Mouse (Mus musculus) gastrocnemius, postnatal 4 days (tissue): ENCODE results near the gene Itsn2. TPM values are rescaled to one million over a fixed set of nuclear protein-coding genes. Genes with fewer than 3 reads are reported as not detected.

Experiments
- DNase-seq, 2 experiments: peaks; one replicate each; pipeline ENCODE4 v3.0.0; 2021 to 2022; ENCODE audit warnings: low spot score in 2 of 2, mixed read lengths in 2 of 2
- total RNA-seq, 2 experiments: library from RNA; stranded (reverse); gene quantifications; 2 replicates each; pipeline ENCODE4 v1.2.3; 2021

The Itsn2 gene
- total RNA-seq, 2 experiments from 2014 or later: 34.2 to 36.5 TPM

GRCm38 (mm10) chr12:4595055-4595454 lies 2.6 kb downstream of the Itsn2 start:
- DNase-seq: no peak

GRCm38 (mm10) chr12:4598666-4599428 lies 6.4 kb downstream of the Itsn2 start:
- no peak for DNase-seq

DNA sequence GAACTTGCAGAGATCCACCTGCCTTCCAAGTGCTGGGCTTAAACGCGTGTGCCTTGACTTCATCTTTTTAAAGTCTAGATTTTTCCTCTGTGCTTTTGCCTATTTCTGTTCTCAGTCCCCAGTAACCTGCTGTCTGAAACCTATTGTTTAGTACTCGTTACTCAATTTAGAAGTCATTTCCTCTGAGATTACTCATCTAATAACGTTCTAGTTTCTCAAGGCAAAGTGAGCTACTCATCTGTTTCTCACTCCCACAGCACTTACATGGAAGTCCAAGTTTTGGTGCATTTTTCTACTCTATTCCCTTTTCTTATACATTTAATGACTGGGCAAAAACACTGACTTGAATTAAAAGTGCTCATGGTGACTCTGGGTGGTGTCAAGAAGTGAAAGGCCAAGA lies 7.3 kb downstream of the Itsn2 start:
- DNase-seq: no peak

DNA sequence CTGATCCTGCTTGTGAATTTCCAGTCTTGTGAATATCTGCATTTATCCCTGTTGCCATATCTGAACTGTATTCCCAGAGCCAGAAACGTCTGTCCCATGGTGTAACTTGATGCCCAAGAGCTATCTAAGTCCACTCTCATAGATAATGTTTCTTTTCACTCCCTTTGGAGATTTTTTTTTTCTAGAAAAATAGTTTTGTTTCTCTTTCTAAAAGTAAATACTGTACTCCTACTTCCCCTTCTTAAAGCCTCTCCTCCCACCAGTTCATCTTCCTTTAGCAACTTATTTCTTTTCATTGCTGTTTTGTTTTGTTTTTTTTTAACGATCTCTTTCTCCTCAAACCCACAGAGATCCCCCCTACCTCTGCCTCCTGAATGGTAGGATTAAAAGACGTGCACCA lies 14.2 kb downstream of the Itsn2 start:
- DNase-seq: no peak

DNA sequence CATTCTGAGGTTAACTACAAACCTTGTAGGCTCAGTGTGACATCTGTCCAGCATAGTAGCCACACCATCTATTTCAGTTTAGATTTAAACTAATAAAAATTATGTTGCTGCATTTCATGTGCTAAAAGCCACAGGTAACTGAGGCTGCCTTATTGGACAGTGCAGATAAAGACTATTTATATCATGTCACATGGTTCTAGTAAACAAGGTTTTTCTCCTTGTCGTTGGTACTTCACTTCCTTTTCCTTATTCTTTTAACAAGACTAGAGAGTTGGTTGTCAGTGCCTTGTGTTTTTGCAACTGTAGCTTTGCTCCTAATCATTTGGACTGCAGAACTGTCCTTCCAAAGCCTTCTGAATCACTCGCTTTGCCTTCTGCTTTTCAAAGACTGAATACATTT lies 22.3 kb downstream of the Itsn2 start:
- DNase-seq: no peak

GRCm38 (mm10) chr12:4624201-4624600 lies 31.8 kb downstream of the Itsn2 start:
- no peak for DNase-seq

DNA sequence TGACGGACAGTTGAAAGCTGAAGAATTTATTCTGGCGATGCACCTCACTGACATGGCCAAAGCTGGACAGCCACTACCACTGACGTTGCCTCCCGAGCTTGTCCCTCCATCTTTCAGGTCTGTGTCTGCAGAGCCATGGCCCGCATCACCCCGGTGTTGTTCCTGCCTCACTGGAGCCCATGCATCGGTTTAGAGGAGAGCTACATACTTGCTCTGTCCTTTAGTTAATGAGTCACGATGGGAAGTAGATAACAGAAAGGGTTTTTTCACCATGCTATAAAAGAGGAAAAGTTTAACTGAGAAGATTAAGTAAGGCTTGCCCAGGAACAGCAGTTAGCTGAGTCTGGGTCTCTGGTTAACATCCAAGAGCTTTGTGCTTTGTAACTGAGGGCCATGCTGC lies 40.5 kb downstream of the Itsn2 start:
- DNase-seq: no peak

- DNase-seq: no peak
These were observed 46.0 kb downstream of the Itsn2 start for GRCm38 (mm10) chr12:4638438-4638837.

DNA sequence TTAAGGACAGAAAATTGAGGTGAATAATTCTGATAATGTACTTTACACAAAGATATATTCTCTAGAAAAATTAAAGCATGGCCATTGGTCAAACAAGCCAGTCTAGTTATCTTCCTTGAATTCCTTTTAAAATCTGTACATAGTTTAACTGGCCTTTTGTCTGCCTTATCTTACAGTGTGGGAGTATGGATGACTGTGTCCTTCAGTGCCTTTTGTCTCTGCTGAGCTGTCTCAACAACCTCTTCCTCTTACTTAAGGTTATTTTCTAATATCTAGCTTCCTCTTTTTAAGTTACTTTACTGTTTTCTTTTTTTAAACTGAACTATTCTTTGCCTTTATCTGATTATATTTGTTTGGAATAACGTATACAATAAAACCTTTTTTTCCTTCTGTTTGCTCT lies 48.3 kb downstream of the Itsn2 start:
- no peak for DNase-seq

DNA sequence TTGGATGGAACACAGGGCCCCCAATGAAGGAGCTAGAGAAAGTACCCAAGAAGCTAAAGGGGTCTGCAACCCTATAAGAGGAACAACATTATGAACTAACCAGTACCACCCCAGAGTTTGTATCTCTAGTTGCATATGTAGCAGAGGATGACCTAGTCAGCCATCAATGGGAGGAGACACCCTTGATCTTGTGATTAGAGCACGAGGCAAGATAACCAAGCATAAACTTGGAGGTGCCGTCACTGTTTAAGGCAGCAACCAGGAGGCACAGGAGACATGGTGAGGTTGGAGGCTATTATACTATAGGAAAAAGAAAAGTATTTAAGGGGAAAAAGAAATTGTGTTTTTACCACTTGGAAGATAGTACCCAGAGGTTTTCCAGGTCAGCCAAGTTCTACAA lies 64.4 kb downstream of the Itsn2 start:
- DNase-seq: no peak

DNA sequence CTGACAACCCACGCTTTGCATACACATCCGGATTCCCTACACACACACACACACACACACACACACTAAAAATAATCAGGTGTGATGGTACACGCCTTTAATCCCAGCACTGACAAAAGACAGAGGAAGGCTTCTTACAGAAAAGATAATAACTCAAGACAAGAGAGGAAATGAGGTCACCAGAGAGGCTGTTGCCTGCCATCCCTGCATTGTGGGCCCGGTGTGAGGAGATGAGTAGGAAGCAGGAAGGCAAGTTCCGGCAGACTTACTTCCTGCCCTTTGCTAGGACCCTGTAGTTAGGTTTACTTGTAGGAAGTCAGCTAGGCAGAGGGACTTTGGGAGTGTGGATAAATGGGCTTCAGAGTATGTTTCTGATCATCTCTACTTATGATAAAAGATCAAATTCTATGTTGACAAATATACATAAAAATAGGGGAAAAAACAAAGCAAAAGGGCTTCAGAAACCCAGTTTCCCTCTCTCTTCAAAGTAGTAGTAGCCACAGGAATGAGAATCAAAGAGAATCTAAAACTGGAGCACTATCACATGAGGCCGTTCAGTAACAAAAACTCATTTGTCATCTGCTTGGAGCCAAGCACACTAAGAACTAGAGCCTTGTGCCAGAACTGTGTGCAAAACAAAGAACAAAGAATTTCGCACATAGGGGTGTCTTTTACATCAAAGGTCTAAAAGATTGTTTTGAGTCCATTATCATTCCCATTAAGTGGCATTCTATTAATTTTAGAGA lies 72.7 kb downstream of the Itsn2 start:
- DNase-seq: no peak

DNA sequence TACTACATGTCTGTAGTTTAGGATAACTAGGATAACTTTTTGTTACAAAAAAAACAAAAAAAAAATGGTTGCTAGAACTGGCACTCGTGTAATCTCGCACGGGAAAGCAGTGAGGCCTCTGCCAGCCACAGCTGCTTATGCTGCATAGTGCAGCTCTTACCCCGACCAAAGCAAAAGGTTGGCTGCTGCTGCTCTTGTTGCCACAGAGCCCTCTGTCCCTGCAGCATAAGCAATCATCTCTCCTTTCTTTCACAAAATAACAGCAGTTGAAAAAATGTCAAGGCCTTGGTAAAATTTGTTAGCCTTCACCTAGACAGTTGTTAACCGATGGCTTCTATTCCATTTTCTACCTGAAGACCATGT lies 73.2 kb downstream of the Itsn2 start:
- DNase-seq: no peak

GRCm38 (mm10) chr12:4676336-4676735 lies 83.9 kb downstream of the Itsn2 start:
- DNase-seq: no peak

DNA sequence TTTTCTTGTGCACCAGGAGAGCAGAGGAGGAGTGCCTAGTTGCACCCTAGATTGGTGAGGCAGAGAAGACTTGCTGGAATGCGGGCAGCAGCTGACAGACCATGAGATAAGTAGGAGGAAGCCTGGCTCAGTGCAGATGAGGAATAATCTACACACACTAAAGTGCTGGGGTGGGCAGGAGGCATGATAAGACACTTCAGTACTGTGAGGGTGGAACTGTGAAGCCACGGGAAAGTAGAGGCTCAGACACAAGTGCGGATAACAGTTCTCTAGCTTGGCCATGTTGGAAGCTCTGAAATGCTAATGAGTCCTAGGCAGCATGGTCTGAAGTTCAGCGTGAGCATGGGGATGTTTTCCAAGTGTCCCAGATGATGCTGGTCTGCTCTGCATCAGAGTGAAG lies 87.5 kb downstream of the Itsn2 start:
- DNase-seq: no peak

- DNase-seq: no peak
These were observed 93.0 kb downstream of the Itsn2 start for GRCm38 (mm10) chr12:4685441-4685840.

GRCm38 (mm10) chr12:4688386-4688785 lies 95.9 kb downstream of the Itsn2 start:
- DNase-seq: peak in 1 of 2 experiments; percentile 9

GRCm38 (mm10) chr12:4689341-4689740 lies 96.9 kb downstream of the Itsn2 start:
- DNase-seq: peak in 1 of 2 experiments; percentile 9

DNA sequence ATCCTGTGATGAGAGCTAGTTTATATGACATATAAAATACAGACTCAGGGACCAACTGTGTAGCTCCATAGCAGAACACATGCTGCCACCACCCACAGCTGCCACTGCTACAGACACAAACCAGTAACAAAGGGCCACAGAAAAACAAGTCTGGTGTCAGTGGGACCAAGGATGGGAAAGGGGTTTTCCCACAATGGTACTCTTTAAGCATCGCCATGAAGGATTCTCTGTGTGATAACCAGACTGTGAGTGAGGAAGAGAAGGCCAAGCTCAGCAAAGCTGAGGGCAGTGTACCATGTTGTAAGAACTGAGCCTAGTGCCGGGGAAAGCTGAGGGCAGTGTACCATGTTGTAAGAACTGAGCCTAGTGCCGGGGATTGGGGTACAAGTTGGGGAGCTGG lies 98.8 kb downstream of the Itsn2 start:
- DNase-seq: peak in 1 of 2 experiments; percentile 7

DNA sequence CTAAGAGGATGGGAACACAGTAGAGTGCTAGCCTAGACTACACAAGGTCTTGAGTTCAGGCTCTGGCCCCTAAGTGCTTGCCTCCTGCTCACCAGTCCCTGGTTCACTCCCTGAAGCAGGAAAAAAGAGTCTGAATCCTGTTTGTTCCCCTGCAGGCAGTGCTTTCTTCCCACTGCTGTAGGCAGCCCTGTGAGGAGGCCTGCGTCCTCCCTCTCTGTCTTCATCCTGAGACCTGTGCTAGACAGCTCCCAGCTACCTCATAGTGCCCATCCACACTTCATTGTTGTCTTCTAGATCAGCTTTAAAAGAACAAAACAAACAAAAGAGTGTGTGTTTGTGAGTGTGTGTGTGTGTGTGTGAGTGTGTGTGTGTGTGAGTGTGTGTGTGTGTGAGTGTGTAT lies 102.1 kb downstream of the Itsn2 start:
- no peak for DNase-seq

DNA sequence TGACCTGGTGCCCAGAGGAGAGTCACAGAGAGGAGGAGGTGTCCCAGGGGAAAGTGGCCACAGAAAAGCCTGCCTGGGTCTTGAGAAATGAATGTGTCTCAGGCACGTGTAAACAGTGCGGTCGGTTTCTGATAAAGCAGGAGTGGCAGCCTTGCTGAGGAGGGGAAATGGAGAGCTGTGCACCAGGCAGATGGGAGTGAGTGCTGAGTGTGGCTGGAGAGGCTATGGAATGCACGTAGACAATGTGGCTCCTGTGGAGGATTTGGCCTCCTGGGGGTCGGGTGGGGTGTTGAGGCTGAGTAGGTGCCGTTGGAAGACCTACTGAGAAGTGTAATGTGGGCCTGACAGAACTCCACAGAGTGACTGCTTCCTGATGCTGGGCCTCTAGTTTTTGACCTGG lies 113.2 kb downstream of the Itsn2 start:
- peak in 1 of 2 experiments; percentile 9 for DNase-seq

DNA sequence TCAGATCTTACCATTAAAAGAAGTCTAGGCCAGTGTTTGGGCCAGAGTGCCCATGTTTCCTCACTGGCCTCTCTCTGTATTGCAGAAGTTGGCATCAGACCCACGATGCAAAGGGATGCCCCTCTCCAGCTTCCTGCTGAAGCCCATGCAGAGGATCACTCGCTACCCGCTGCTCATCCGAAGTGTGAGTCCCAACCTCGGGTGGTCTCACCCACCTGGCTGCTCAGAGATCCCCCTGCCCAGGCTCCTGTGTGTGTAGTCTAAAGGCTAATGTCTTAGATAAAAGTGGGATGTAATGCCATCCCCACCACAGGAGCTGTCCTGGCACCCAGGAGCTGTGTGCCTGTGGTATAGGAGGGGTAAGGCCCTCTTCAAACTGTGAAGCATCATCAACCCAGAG lies 113.7 kb downstream of the Itsn2 start:
- DNase-seq: no peak

GRCm38 (mm10) chr12:4706901-4707300 lies 114.5 kb downstream of the Itsn2 start:
- DNase-seq: no peak

GRCm38 (mm10) chr12:4707488-4708017 lies 115.1 kb downstream of the Itsn2 start:
- DNase-seq: no peak
